Mouse (Mus musculus) C2C12 (cell line): ENCODE data around the gene Fbxo36.

Source experiments
- CTCF ChIP-seq: IDR thresholded peaks from one replicate; pipeline ENCODE4 v1.5.1; 2011; ENCODE audit not compliant: control insufficient read depth, insufficient read depth, insufficient read length
- MAX ChIP-seq: IDR thresholded peaks from one replicate; pipeline ENCODE4 v1.6.1; 2011; ENCODE audit warnings: mild to moderate bottlenecking, control low read depth

DNA sequence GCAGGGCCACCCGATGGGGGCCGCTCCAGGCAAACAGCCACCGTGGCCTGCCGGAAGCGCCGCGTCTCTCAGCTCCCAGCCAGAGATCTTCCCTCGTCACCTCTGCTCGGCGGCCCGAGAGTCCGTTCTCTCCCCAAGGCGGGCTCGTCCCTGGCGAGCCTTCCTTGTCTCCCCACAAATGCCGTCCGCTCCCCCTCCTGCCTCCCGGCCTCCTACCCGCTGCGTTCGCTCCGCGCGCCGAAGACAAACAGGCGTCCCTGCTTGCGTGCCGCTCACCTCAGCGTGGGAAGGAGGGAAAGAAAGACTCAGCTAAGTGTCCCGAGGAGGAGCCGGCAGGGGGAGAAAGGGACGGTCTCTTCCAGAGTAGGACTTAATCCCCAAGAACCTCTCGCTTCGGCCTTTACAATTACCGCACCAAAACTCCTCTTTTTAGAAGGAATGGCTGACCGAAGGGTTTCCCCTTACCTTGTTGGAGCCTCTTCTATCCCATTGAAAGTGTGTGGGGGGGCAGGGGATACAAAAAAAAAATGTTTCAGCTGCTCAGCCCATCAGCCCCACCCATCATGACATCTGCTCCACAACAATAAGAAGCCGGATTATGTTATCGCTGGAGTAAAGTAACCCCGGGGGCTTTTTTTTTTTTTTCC, 500 bp downstream of the Fbxo36 start, which contains the start of gene Trip12:
- no peak for TF ChIP-seq CTCF
- TF ChIP-seq MAX: no peak
